Mouse (Mus musculus) hindbrain, embryonic 15.5 days (tissue): ENCODE measurements around the gene Slc16a9. TPM values are rescaled to one million over a fixed set of nuclear protein-coding genes. Genes with fewer than 3 reads are reported as not detected.

ENCODE experiments used
- ATAC-seq: fragments of 200-750 bp; cut with Nextera tagmentation; 2 replicates; pipeline ENCODE4 v1.8.0; 2017; ENCODE audit warnings: low read depth, moderate number of reproducible peaks, moderate TSS enrichment; ENCODE audit not compliant: low FRiP score
- H3K27ac ChIP-seq: fragments of 300-500 bp; sonication (generic); replicated peaks from 2 replicates; pipeline ENCODE4 v1.5.1; 2015; ENCODE audit warnings: mild to moderate bottlenecking, inconsistent platforms
- H3K27me3 ChIP-seq: fragments of 300-500 bp; sonication (generic); 2 replicates; pipeline ENCODE4 v1.6.1; 2015; ENCODE audit warnings: control low read depth, inconsistent platforms
- H3K36me3 ChIP-seq: fragments of 300-500 bp; sonication (generic); 2 replicates; pipeline ENCODE4 v1.6.1; 2015; ENCODE audit warnings: control low read depth, inconsistent platforms
- H3K4me1 ChIP-seq: fragments of 300-500 bp; sonication (generic); replicated peaks from 2 replicates; pipeline ENCODE4 v1.6.1; 2015; ENCODE audit warnings: control low read depth, inconsistent platforms
- H3K4me2 ChIP-seq: fragments of 300-500 bp; sonication (generic); 2 replicates; pipeline ENCODE4 v1.6.1; 2015; ENCODE audit warnings: moderate library complexity, mild to moderate bottlenecking, inconsistent platforms
- H3K4me3 ChIP-seq: fragments of 300-500 bp; sonication (generic); 2 replicates; pipeline ENCODE4 v1.5.1; 2015; ENCODE audit warnings: mild to moderate bottlenecking, inconsistent platforms
- H3K9ac ChIP-seq: fragments of 300-500 bp; sonication (generic); 2 replicates; pipeline ENCODE4 v1.6.1; 2015; ENCODE audit warnings: inconsistent platforms
- H3K9me3 ChIP-seq: fragments of 300-500 bp; sonication (generic); 2 replicates; pipeline ENCODE4 v1.6.1; 2016; ENCODE audit warnings: control low read depth, inconsistent platforms
- whole genome bisulfite sequencing: fragments of 180-500 bp; shearing (Covaris S2); methylation state at CpG from one replicate; pipeline ENCODE4 v1.1.7; 2015; 5-methylcytosine and 5-hydroxymethylcytosine counted together
- polyA plus RNA-seq: library from polyadenylated mRNA; unstranded; fragments of >200 nt; fragmentation: Nextera tagmentation; extraction: Ambion mirVana; gene quantifications from 2 replicates; pipeline ENCODE4 v1.2.1, GENCODE M21; 2015

Gene Slc16a9
- polyA plus RNA-seq = 1.6 and 3.6 TPM in 2 replicates

GRCm38 (mm10) chr10:70244921-70245558 is at the start of gene Slc16a9:
Slc16a9 (plus strand) TSS chr10:70245100.
- H3K4me3 ChIP-seq = peak within 1 kb of the TSS; percentile 80
- H3K9me3 ChIP-seq = no peaks in the 10 kb centered on the region
- peaks cover 19% of the 10 kb centered on the region for H3K4me1 ChIP-seq
- peaks cover 14% of the 10 kb centered on the region for H3K27me3 ChIP-seq
- WGBS = under 1% methylated on average over 53 of the region's 54 CpGs
- peak; percentile 94 for ATAC-seq
- peak within 1 kb of the TSS; percentile 95 for H3K4me2 ChIP-seq
- H3K27ac ChIP-seq = no peak within 1 kb of the TSS
- H3K36me3 ChIP-seq = no peaks in the 10 kb centered on the region
- H3K9ac ChIP-seq = peak within 1 kb of the TSS; percentile 61

- H3K36me3 ChIP-seq = peaks cover 8% of the 10 kb centered on the region; the same call in 1 of the 2 replicates
- no peak overlapping the region for H3K4me3 ChIP-seq
- H3K27ac ChIP-seq = no peak overlapping the region
- no peaks in the 10 kb centered on the region for H3K9me3 ChIP-seq
- H3K4me2 ChIP-seq = no peak overlapping the region
- WGBS = 74% methylated on average over 7 of the region's 7 CpGs
- no peaks in the 10 kb centered on the region for H3K27me3 ChIP-seq
- no peak overlapping the region for H3K9ac ChIP-seq
- H3K4me1 ChIP-seq = 0 out of 2 replicates have a peak, but pooled peaks cover under 1% of the 10 kb centered on the region
- ATAC-seq = no peak
Measured at GRCm38 (mm10) chr10:70195279-70195678, 49.6 kb upstream of the Slc16a9 start.

GRCm38 (mm10) chr10:70195786-70196185 is 49.1 kb upstream of the Slc16a9 start:
- 0 out of 2 replicates have a peak, but pooled peaks have one; percentile 54 for ATAC-seq
- H3K27me3 ChIP-seq = no peaks in the 10 kb centered on the region
- no peak overlapping the region for H3K9ac ChIP-seq
- peaks cover 5% of the 10 kb centered on the region; the same call in 1 of the 2 replicates for H3K36me3 ChIP-seq
- H3K4me3 ChIP-seq = no peak overlapping the region
- peaks cover 5% of the 10 kb centered on the region; the same call in 1 of the 2 replicates for H3K4me1 ChIP-seq
- 56% methylated on average over 7 of the region's 7 CpGs for WGBS
- H3K9me3 ChIP-seq = no peaks in the 10 kb centered on the region
- no peak overlapping the region for H3K4me2 ChIP-seq
- no peak overlapping the region for H3K27ac ChIP-seq

GRCm38 (mm10) chr10:70196666-70197065 is 48.2 kb upstream of the Slc16a9 start:
- no peaks in the 10 kb centered on the region for H3K9me3 ChIP-seq
- no peak for ATAC-seq
- no peak overlapping the region for H3K4me3 ChIP-seq
- peaks cover 5% of the 10 kb centered on the region; the same call in 1 of the 2 replicates for H3K36me3 ChIP-seq
- H3K4me2 ChIP-seq = no peak overlapping the region
- H3K4me1 ChIP-seq = peaks cover 8% of the 10 kb centered on the region; the same call in 1 of the 2 replicates
- WGBS = 90% methylated on average over 6 of the region's 6 CpGs
- H3K9ac ChIP-seq = no peak overlapping the region
- no peak overlapping the region for H3K27ac ChIP-seq
- H3K27me3 ChIP-seq = no peaks in the 10 kb centered on the region

- 85% methylated on average over 2 of the region's 2 CpGs for WGBS
- Histone ChIP-seq H3K9me3 (no peaks in the 10 kb centered on the region), H3K4me1 (peaks cover 8% of the 10 kb centered on the region; the same call in 1 of the 2 replicates), H3K4me3 (no peak overlapping the region), H3K4me2 (no peak overlapping the region), H3K27ac (no peak overlapping the region), H3K36me3 (peaks cover 5% of the 10 kb centered on the region; the same call in 1 of the 2 replicates), H3K9ac (no peak overlapping the region), H3K27me3 (no peaks in the 10 kb centered on the region)
- no peak for ATAC-seq
Measured at GRCm38 (mm10) chr10:70197601-70198000, 47.3 kb upstream of the Slc16a9 start.

- Histone ChIP-seq H3K36me3 (peaks cover 2% of the 10 kb centered on the region; the same call in 1 of the 2 replicates), H3K27ac (no peak overlapping the region), H3K9ac (no peak overlapping the region), H3K4me3 (no peak overlapping the region), H3K27me3 (no peaks in the 10 kb centered on the region), H3K9me3 (no peaks in the 10 kb centered on the region), H3K4me1 (peaks cover 8% of the 10 kb centered on the region; the same call in 1 of the 2 replicates), H3K4me2 (no peak overlapping the region)
- no peak for ATAC-seq
- 84% methylated on average over 6 of the region's 6 CpGs for WGBS
Measured at GRCm38 (mm10) chr10:70198012-70198411, 46.9 kb upstream of the Slc16a9 start.

- no peak overlapping the region for H3K4me3 ChIP-seq
- H3K27me3 ChIP-seq = no peaks in the 10 kb centered on the region
- no peak overlapping the region for H3K4me2 ChIP-seq
- peaks cover 8% of the 10 kb centered on the region for H3K4me1 ChIP-seq
- no peak overlapping the region for H3K9ac ChIP-seq
- 91% methylated on average over 7 of the region's 7 CpGs for WGBS
- H3K36me3 ChIP-seq = no peaks in the 10 kb centered on the region
- H3K9me3 ChIP-seq = no peaks in the 10 kb centered on the region
- ATAC-seq = no peak
- H3K27ac ChIP-seq = no peak overlapping the region
Measured at GRCm38 (mm10) chr10:70198951-70199463, 45.9 kb upstream of the Slc16a9 start.

- ATAC-seq = no peak
- Histone ChIP-seq H3K4me2 (no peak overlapping the region), H3K27ac (no peak overlapping the region), H3K4me1 (peaks cover 8% of the 10 kb centered on the region), H3K9me3 (no peaks in the 10 kb centered on the region), H3K36me3 (no peaks in the 10 kb centered on the region), H3K4me3 (no peak overlapping the region), H3K27me3 (no peaks in the 10 kb centered on the region), H3K9ac (no peak overlapping the region)
- 89% methylated on average over 6 of the region's 6 CpGs for WGBS
Measured at GRCm38 (mm10) chr10:70199466-70200210, 45.3 kb upstream of the Slc16a9 start.

GRCm38 (mm10) chr10:70200889-70201500 is 43.9 kb upstream of the Slc16a9 start:
- Histone ChIP-seq H3K4me1 (peaks cover 10% of the 10 kb centered on the region), H3K27ac (peak overlapping the region; percentile 34; the same call in 1 of the 2 replicates), H3K9me3 (no peaks in the 10 kb centered on the region), H3K4me2 (peak overlapping the region; percentile 31; the same call in 1 of the 2 replicates), H3K4me3 (no peak overlapping the region), H3K9ac (no peak overlapping the region), H3K27me3 (no peaks in the 10 kb centered on the region), H3K36me3 (no peaks in the 10 kb centered on the region)
- no peak for ATAC-seq
- WGBS = 54% methylated on average over 12 of the region's 12 CpGs

- WGBS = 63% methylated on average over 17 of the region's 17 CpGs
- H3K27me3 ChIP-seq = no peaks in the 10 kb centered on the region
- H3K27ac ChIP-seq = no peak within 1 kb of the TSS
- ATAC-seq = no peak
- no peak within 1 kb of the TSS for H3K4me3 ChIP-seq
- peaks cover 10% of the 10 kb centered on the region for H3K4me1 ChIP-seq
- H3K9ac ChIP-seq = no peak within 1 kb of the TSS
- no peak within 1 kb of the TSS for H3K4me2 ChIP-seq
- H3K36me3 ChIP-seq = no peaks in the 10 kb centered on the region
- no peaks in the 10 kb centered on the region for H3K9me3 ChIP-seq
Measured at GRCm38 (mm10) chr10:70204505-70205399, 40.1 kb upstream of the Slc16a9 start, which contains the start of gene Mrln. Mrln (plus strand) TSS chr10:70204664.

- H3K36me3 ChIP-seq = no peaks in the 10 kb centered on the region
- H3K27ac ChIP-seq = no peak overlapping the region
- no peaks in the 10 kb centered on the region for H3K27me3 ChIP-seq
- no peaks in the 10 kb centered on the region for H3K9me3 ChIP-seq
- no peaks in the 10 kb centered on the region for H3K4me1 ChIP-seq
- H3K4me3 ChIP-seq = no peak overlapping the region
- ATAC-seq = no peak
- H3K9ac ChIP-seq = no peak overlapping the region
- WGBS = 79% methylated on average over 9 of the region's 9 CpGs
- H3K4me2 ChIP-seq = no peak overlapping the region
Measured at GRCm38 (mm10) chr10:70211281-70211680, 33.6 kb upstream of the Slc16a9 start.
